Mouse (Mus musculus) hindbrain, embryonic 11.5 days (tissue): ENCODE measurements around the gene Mmab. TPM values are rescaled to one million over a fixed set of nuclear protein-coding genes. Genes with fewer than 3 reads are reported as not detected.

Experiments
- ATAC-seq: fragments of 200-750 bp; cut with Nextera tagmentation; 2 replicates; pipeline ENCODE4 v1.8.0; 2017; ENCODE audit warnings: mild to moderate bottlenecking, moderate TSS enrichment, moderate library complexity; ENCODE audit not compliant: low FRiP score
- DNase-seq: peaks from one replicate; pipeline ENCODE4 v3.0.0-alpha.2; 2015; ENCODE audit warnings: low spot score
- H3K27ac ChIP-seq: fragments of 300-500 bp; sonication (generic); 2 replicates; pipeline ENCODE4 v1.5.1; 2014; ENCODE audit warnings: mild to moderate bottlenecking, low read depth, low read length
- H3K27me3 ChIP-seq: fragments of 300-500 bp; sonication (generic); 2 replicates; pipeline ENCODE4 v1.6.1; 2014; ENCODE audit warnings: mild to moderate bottlenecking, low read length, moderate library complexity, mixed read lengths; ENCODE audit not compliant: control insufficient read depth, insufficient read depth
- H3K36me3 ChIP-seq: fragments of 300-500 bp; sonication (generic); 2 replicates; pipeline ENCODE4 v1.6.1; 2014; ENCODE audit warnings: mild to moderate bottlenecking, low read length, moderate library complexity, mixed read lengths; ENCODE audit not compliant: control insufficient read depth, insufficient read depth
- H3K4me1 ChIP-seq: fragments of 300-500 bp; sonication (generic); replicated peaks from 2 replicates; pipeline ENCODE4 v1.6.1; 2014; ENCODE audit warnings: low read length, mixed read lengths; ENCODE audit not compliant: control insufficient read depth, insufficient read depth
- H3K4me2 ChIP-seq: fragments of 300-500 bp; sonication (generic); replicated peaks from 2 replicates; pipeline ENCODE4 v1.6.1; 2014; ENCODE audit warnings: mild to moderate bottlenecking, low read depth, low read length
- H3K4me3 ChIP-seq: fragments of 300-500 bp; sonication (generic); 2 replicates; pipeline ENCODE4 v1.5.1; 2014; ENCODE audit warnings: low read depth, low read length
- H3K9ac ChIP-seq: fragments of 300-500 bp; sonication (generic); 2 replicates; pipeline ENCODE4 v1.6.1; 2014; ENCODE audit warnings: low read depth, low read length
- H3K9me3 ChIP-seq: fragments of 300-500 bp; sonication (generic); 2 replicates; pipeline ENCODE4 v1.6.1; 2016; ENCODE audit warnings: low read length; ENCODE audit not compliant: control insufficient read depth
- WGBS: fragments of 180-500 bp; shearing (Covaris S2); extraction: QIAGEN DNeasy Blood & Tissue Kit; methylation state at CpG from one replicate; pipeline ENCODE4 v1.1.7; 2014; 5-methylcytosine and 5-hydroxymethylcytosine counted together
- polyA plus RNA-seq: library from polyadenylated mRNA; unstranded; fragments of >200 nt; fragmentation: Nextera tagmentation; extraction: Ambion mirVana; gene quantifications from 2 replicates; pipeline ENCODE4 v1.2.1, GENCODE M21; 2014

Gene Mmab
- polyA plus RNA-seq, 1 experiment from 2014 or later = 20.3 TPM

GRCm38 (mm10) chr5:114408846-114409245 is 35.0 kb downstream of the Mmab start:
- no peaks in the 10 kb centered on the region for H3K4me1 ChIP-seq
- H3K9me3 ChIP-seq = no peaks in the 10 kb centered on the region
- H3K4me2 ChIP-seq = no peak overlapping the region
- no peak overlapping the region for H3K9ac ChIP-seq
- no peaks in the 10 kb centered on the region for H3K27me3 ChIP-seq
- H3K27ac ChIP-seq = no peak overlapping the region
- no peak overlapping the region for H3K4me3 ChIP-seq
- DNase-seq (no peak), ATAC-seq (no peak)
- H3K36me3 ChIP-seq = peaks cover 29% of the 10 kb centered on the region; the same call in 1 of the 2 replicates
- 93% methylated on average over 11 of the region's 11 CpGs for WGBS

GRCm38 (mm10) chr5:114407810-114408209 is 36.0 kb downstream of the Mmab start:
- WGBS = 96% methylated on average over 9 of the region's 9 CpGs
- Histone ChIP-seq H3K4me3 (no peak overlapping the region), H3K9ac (no peak overlapping the region), H3K4me2 (no peak overlapping the region), H3K27ac (no peak overlapping the region), H3K9me3 (no peaks in the 10 kb centered on the region), H3K36me3 (peaks cover 28% of the 10 kb centered on the region; the same call in 1 of the 2 replicates), H3K4me1 (no peaks in the 10 kb centered on the region), H3K27me3 (no peaks in the 10 kb centered on the region)
- no peak for DNase-seq
- no peak for ATAC-seq

GRCm38 (mm10) chr5:114407269-114407668 is 36.6 kb downstream of the Mmab start:
- 95% methylated on average over 10 of the region's 10 CpGs for WGBS
- Histone ChIP-seq H3K4me3 (no peak overlapping the region), H3K4me1 (no peaks in the 10 kb centered on the region), H3K27me3 (no peaks in the 10 kb centered on the region), H3K9ac (no peak overlapping the region), H3K9me3 (no peaks in the 10 kb centered on the region), H3K27ac (no peak overlapping the region), H3K36me3 (peaks cover 30% of the 10 kb centered on the region; the same call in 1 of the 2 replicates), H3K4me2 (no peak overlapping the region)
- DNase-seq (no peak), ATAC-seq (no peak)

- no peaks in the 10 kb centered on the region for H3K4me1 ChIP-seq
- no peak overlapping the region for H3K4me3 ChIP-seq
- no peak overlapping the region for H3K9ac ChIP-seq
- H3K36me3 ChIP-seq = peaks cover 29% of the 10 kb centered on the region; the same call in 1 of the 2 replicates
- H3K27me3 ChIP-seq = no peaks in the 10 kb centered on the region
- 87% methylated on average over 14 of the region's 14 CpGs for WGBS
- no peaks in the 10 kb centered on the region for H3K9me3 ChIP-seq
- no peak for DNase-seq
- no peak for ATAC-seq
- H3K4me2 ChIP-seq = no peak overlapping the region
- no peak overlapping the region for H3K27ac ChIP-seq
These were observed 37.3 kb downstream of the Mmab start for GRCm38 (mm10) chr5:114406592-114406991.

GRCm38 (mm10) chr5:114393169-114393568 is 50.7 kb downstream of the Mmab start:
- no peak overlapping the region for H3K4me3 ChIP-seq
- H3K36me3 ChIP-seq = peaks cover 24% of the 10 kb centered on the region
- H3K9ac ChIP-seq = no peak overlapping the region
- no peak overlapping the region for H3K4me2 ChIP-seq
- DNase-seq = no peak
- H3K4me1 ChIP-seq = no peaks in the 10 kb centered on the region
- H3K9me3 ChIP-seq = no peaks in the 10 kb centered on the region
- no peak overlapping the region for H3K27ac ChIP-seq
- no peak for ATAC-seq
- WGBS = 88% methylated on average over 9 of the region's 9 CpGs
- no peaks in the 10 kb centered on the region for H3K27me3 ChIP-seq

GRCm38 (mm10) chr5:114384448-114384847 is 59.4 kb downstream of the Mmab start:
- DNase-seq (no peak), ATAC-seq (no peak)
- no peak overlapping the region for H3K4me3 ChIP-seq
- no peaks in the 10 kb centered on the region for H3K9me3 ChIP-seq
- H3K36me3 ChIP-seq = peaks cover 10% of the 10 kb centered on the region
- no peak overlapping the region for H3K27ac ChIP-seq
- no peak overlapping the region for H3K9ac ChIP-seq
- H3K4me2 ChIP-seq = no peak overlapping the region
- no peaks in the 10 kb centered on the region for H3K27me3 ChIP-seq
- no peaks in the 10 kb centered on the region for H3K4me1 ChIP-seq
- 94% methylated on average over 8 of the region's 8 CpGs for WGBS

GRCm38 (mm10) chr5:114383184-114383904 is 60.5 kb downstream of the Mmab start:
- 80% methylated on average over 9 of the region's 9 CpGs for WGBS

More at GRCm38 (mm10) chr5:114383184-114383904, 60.5 kb downstream of the Mmab start:
- Histone ChIP-seq H3K4me3 (no peak overlapping the region), H3K27me3 (no peaks in the 10 kb centered on the region), H3K9me3 (no peaks in the 10 kb centered on the region), H3K4me2 (no peak overlapping the region), H3K4me1 (no peaks in the 10 kb centered on the region), H3K9ac (no peak overlapping the region), H3K36me3 (peaks cover 4% of the 10 kb centered on the region; the same call in 1 of the 2 replicates), H3K27ac (no peak overlapping the region)
- DNase-seq (peak; percentile 58), ATAC-seq (no peak)

Other genes starting within 250 kb of the Mmab start
- gene Foxn4, start 170.3 kb downstream of the Mmab start, polyA plus RNA-seq = 3.0 and 3.4 TPM in 2 replicates
- 0.59 and 0.96 TPM in 2 replicates for gene Myo1h, start 154.9 kb downstream of the Mmab start, polyA plus RNA-seq
- 104 and 115 TPM in 2 replicates for gene Kctd10, start 63.6 kb downstream of the Mmab start, polyA plus RNA-seq
- 37.3 and 48.0 TPM in 2 replicates for gene Ube3b, start 63.5 kb downstream of the Mmab start, polyA plus RNA-seq
- gene Mvk, start 209 bp upstream of the Mmab start, polyA plus RNA-seq = 58.7 and 61.1 TPM in 2 replicates
- 4.8 and 6.5 TPM in 2 replicates for gene Fam222a, start 124.0 kb upstream of the Mmab start, polyA plus RNA-seq
- gene Trpv4, start 214.4 kb upstream of the Mmab start, polyA plus RNA-seq = 0.38 and 0.85 TPM in 2 replicates
- 62.6 and 64.4 TPM in 2 replicates for gene Gltp, start 246.9 kb upstream of the Mmab start, polyA plus RNA-seq